ENCODE assay signal across 16 mouse cellular contexts in genomic region chr16:14131376-14131775, GRCm38 (mm10). TPM values are rescaled to one million over a fixed set of nuclear protein-coding genes. Genes with fewer than 3 reads are reported as not detected.
DNase-seq lines count a peak whose midpoint lies in the region; ATAC-seq and TF ChIP-seq lines count a peak whose summit lies in the region.
"Had no signal": no experiment of that assay in that cellular context is flagged by ENCODE, and none has a peak within 500 bp of the region (broad histone marks: within the 10 kb centered on the region; RNA-seq: fewer than 3 reads in every experiment).

No protein-coding gene starts in this region.

- TF ChIP-seq POLR2A in lung, adult 2 months (IDR thresholded peaks at IDR 0.05; ENCODE audit: borderline replicate concordance, extremely low read depth, low read depth, low read length) = no peak

- DNase-seq in kidney, adult 9 months = peak; percentile 38
- DNase-seq in lung, adult 18-20 months = peak; percentile 28 to 38
- no peak for DNase-seq in lung, adult 2 months
- peak; percentile 51 for DNase-seq in ZHBTc4 (ENCODE audit: low read depth, low spot score)
- DNase-seq in left cerebral cortex, adult 11 months (ENCODE audit: low spot score) = no peak
- DNase-seq: cerebellum, adult 9-10 months; gastrocnemius, postnatal 36 days; heart, postnatal 10 days; thymus, postnatal 36 days had no signal

- no peak for ATAC-seq in kidney, embryonic 14.5 days (ENCODE audit: low FRiP score, low TSS enrichment)
- ATAC-seq: intestine, embryonic 16.5 days; midbrain, embryonic 16.5 days had no signal

- no peak overlapping the region for H3K9ac ChIP-seq in kidney, embryonic 14.5 days (ENCODE audit: low read depth, low read length)
- H3K9ac ChIP-seq: hindbrain, embryonic 12.5 days; liver, embryonic 14.5 days had no signal

- no peak overlapping the region for H3K4me3 ChIP-seq in kidney, embryonic 14.5 days (ENCODE audit: low read length)
- no peak overlapping the region for H3K4me3 ChIP-seq in lung, adult 2 months (replicated peaks; ENCODE audit: extremely low read depth, low read depth, low read length)
- no peak overlapping the region for H3K4me3 ChIP-seq in E14TG2a.4 (replicated peaks; ENCODE audit: low read length)
- H3K4me3 ChIP-seq: heart, embryonic 10.5 days; hindbrain, embryonic 12.5 days had no signal

- no peaks in the 10 kb centered on the region for H3K27me3 ChIP-seq in kidney, embryonic 14.5 days (ENCODE audit: control insufficient read depth, insufficient read depth, low read length)
- no peaks in the 10 kb centered on the region for H3K27me3 ChIP-seq in E14TG2a.4 (ENCODE audit: insufficient read depth, low read length)
- H3K27me3 ChIP-seq: hindbrain, embryonic 12.5 days had no signal

- peaks cover 91% of the 10 kb centered on the region for H3K36me3 ChIP-seq in kidney, embryonic 14.5 days (ENCODE audit: control insufficient read depth, insufficient read depth, low read length)
- peaks cover 100% of the 10 kb centered on the region for H3K36me3 ChIP-seq in E14TG2a.4 (ENCODE audit: insufficient read depth, low read length)

- WGBS in kidney, embryonic 14.5 days = 77% methylated on average over 3 of the region's 3 CpGs
- WGBS in lung, adult 2 months = 68% methylated on average over 3 of the region's 3 CpGs

- H3K4me2 ChIP-seq in kidney, embryonic 14.5 days (replicated peaks; ENCODE audit: low read depth, low read length) = no peak overlapping the region
- H3K4me2 ChIP-seq: hindbrain, embryonic 12.5 days had no signal

- no peaks in the 10 kb centered on the region for H3K4me1 ChIP-seq in kidney, embryonic 14.5 days (ENCODE audit: control insufficient read depth, insufficient read depth, low read length)
- H3K4me1 ChIP-seq in lung, adult 2 months (ENCODE audit: control insufficient read depth, insufficient read depth, low read length) = no peaks in the 10 kb centered on the region
- H3K4me1 ChIP-seq in E14TG2a.4 (replicated peaks; ENCODE audit: low read depth, low read length) = no peaks in the 10 kb centered on the region
- H3K4me1 ChIP-seq: heart, embryonic 10.5 days; hindbrain, embryonic 12.5 days had no signal

- no peaks in the 10 kb centered on the region for H3K9me3 ChIP-seq in kidney, embryonic 14.5 days (ENCODE audit: control insufficient read depth, low read length)
- no peaks in the 10 kb centered on the region for H3K9me3 ChIP-seq in E14TG2a.4 (ENCODE audit: low read length)
- H3K9me3 ChIP-seq: heart, embryonic 10.5 days; hindbrain, embryonic 12.5 days had no signal

- no peak for TF ChIP-seq CTCF in lung, adult 2 months (IDR thresholded peaks at IDR 0.05; ENCODE audit: insufficient read depth, low read length)
- TF ChIP-seq CTCF in E14TG2a.4 (conservative IDR thresholded peaks at IDR 0.05; ENCODE audit: low read length) = peak; percentile 16

- H3K27ac ChIP-seq in kidney, embryonic 14.5 days (ENCODE audit: low read depth, low read length) = no peak overlapping the region
- H3K27ac ChIP-seq: heart, embryonic 10.5 days; hindbrain, embryonic 12.5 days; liver, embryonic 14.5 days had no signal

RNA-seq across cellular contexts. Expression of gene Nde1, which starts 31.7 kb away (rescaled TPM):
- polyA plus RNA-seq in kidney, embryonic 14.5 days (2014; fragmentation: Nextera tagmentation; extraction: Ambion mirVana) = 94.9 and 147 TPM in 2 replicates
- polyA plus RNA-seq in lung, adult 2 months (2012; rRNA removed) = 39.1 and 39.3 TPM in 2 replicates

RNA-seq across cellular contexts. Expression of gene Marf1, which starts 31.8 kb away (rescaled TPM):
- polyA plus RNA-seq in kidney, embryonic 14.5 days (2014; fragmentation: Nextera tagmentation; extraction: Ambion mirVana) = 20.7 and 28.5 TPM in 2 replicates
- 12.1 and 15.7 TPM in 2 replicates for polyA plus RNA-seq in lung, adult 2 months (2012; rRNA removed)

Comparison
In these comparisons a context has a peak if more than half of its experiments do, and no peak if none do; other contexts are left out.
1. DNase-seq: peak in kidney, adult 9 months (single experiment), lung, adult 18-20 months (2 of 2) and ZHBTc4 (single experiment); none in lung, adult 2 months (single experiment) and left cerebral cortex, adult 11 months (single experiment).